Mouse (Mus musculus) hindbrain, postnatal 0 days (tissue): ENCODE data around the gene Tldc1. TPM values are rescaled to one million over a fixed set of nuclear protein-coding genes. Genes with fewer than 3 reads are reported as not detected.
A peak's percentile ranks its signal among the peaks of the same experiment; 100 is the strongest.

Experiments
- ATAC-seq: fragments of 200-750 bp; cut with Nextera tagmentation; 2 replicates; pipeline ENCODE4 v1.8.0; 2017; ENCODE audit warnings: mild to moderate bottlenecking, moderate TSS enrichment, moderate library complexity
- DNase-seq: peaks from one replicate; pipeline ENCODE4 v3.0.0-alpha.2; 2015; ENCODE audit warnings: low spot score
- H3K27ac ChIP-seq: fragments of 300-500 bp; sonication (generic); 2 replicates; pipeline ENCODE4 v1.5.1; 2014; ENCODE audit warnings: mild to moderate bottlenecking
- H3K27me3 ChIP-seq: fragments of 300-500 bp; sonication (generic); 2 replicates; pipeline ENCODE4 v1.6.1; 2014; ENCODE audit warnings: low read length, mixed read lengths; ENCODE audit not compliant: insufficient read depth
- H3K36me3 ChIP-seq: fragments of 300-500 bp; sonication (generic); 2 replicates; pipeline ENCODE4 v1.6.1; 2014; ENCODE audit warnings: low read length, mixed read lengths; ENCODE audit not compliant: insufficient read depth
- H3K4me1 ChIP-seq: fragments of 300-500 bp; sonication (generic); 2 replicates; pipeline ENCODE4 v1.6.1; 2014; ENCODE audit warnings: antibody characterized with exemption, low read length, mixed read lengths; ENCODE audit not compliant: insufficient read depth
- H3K4me2 ChIP-seq: fragments of 300-500 bp; sonication (generic); 2 replicates; pipeline ENCODE4 v1.6.1; 2014; ENCODE audit warnings: low read depth, mild to moderate bottlenecking, low read length, moderate library complexity, mixed read lengths
- H3K4me3 ChIP-seq: fragments of 300-500 bp; sonication (generic); 2 replicates; pipeline ENCODE4 v1.5.1; 2014; ENCODE audit warnings: low read length
- H3K9ac ChIP-seq: fragments of 300-500 bp; sonication (generic); replicated peaks from 2 replicates; pipeline ENCODE4 v1.6.1; 2014; ENCODE audit warnings: mild to moderate bottlenecking, low read length, moderate library complexity, mixed read lengths
- H3K9me3 ChIP-seq: fragments of 300-500 bp; sonication (generic); 2 replicates; pipeline ENCODE4 v1.6.1; 2016; ENCODE audit warnings: low read length, mixed read lengths
- CTCF ChIP-seq: IDR thresholded peaks from 2 replicates; pipeline ENCODE4 v1.5.1; 2016; ENCODE audit warnings: antibody characterized with exemption, control low read depth, low read depth
- WGBS: fragments of 180-500 bp; shearing (Covaris S2); extraction: QIAGEN DNeasy Blood & Tissue Kit; methylation state at CpG from one replicate; pipeline ENCODE4 v1.1.7; 2014; 5-methylcytosine and 5-hydroxymethylcytosine counted together
- polyA plus RNA-seq: library from polyadenylated mRNA; unstranded; fragments of >200 nt; fragmentation: Nextera tagmentation; extraction: Ambion mirVana; gene quantifications from 2 replicates; pipeline ENCODE4 v1.2.1, GENCODE M21; 2015
- total RNA-seq: library from RNA; depleted of rRNA; stranded (reverse); fragments of >200 nt; gene quantifications from 2 replicates; pipeline ENCODE4 v1.2.3, GENCODE M21; 2014

The Tldc1 gene
- total and polyA plus RNA-seq, 2 experiments from 2014 or later, result 8.4 to 21.2 TPM

DNA sequence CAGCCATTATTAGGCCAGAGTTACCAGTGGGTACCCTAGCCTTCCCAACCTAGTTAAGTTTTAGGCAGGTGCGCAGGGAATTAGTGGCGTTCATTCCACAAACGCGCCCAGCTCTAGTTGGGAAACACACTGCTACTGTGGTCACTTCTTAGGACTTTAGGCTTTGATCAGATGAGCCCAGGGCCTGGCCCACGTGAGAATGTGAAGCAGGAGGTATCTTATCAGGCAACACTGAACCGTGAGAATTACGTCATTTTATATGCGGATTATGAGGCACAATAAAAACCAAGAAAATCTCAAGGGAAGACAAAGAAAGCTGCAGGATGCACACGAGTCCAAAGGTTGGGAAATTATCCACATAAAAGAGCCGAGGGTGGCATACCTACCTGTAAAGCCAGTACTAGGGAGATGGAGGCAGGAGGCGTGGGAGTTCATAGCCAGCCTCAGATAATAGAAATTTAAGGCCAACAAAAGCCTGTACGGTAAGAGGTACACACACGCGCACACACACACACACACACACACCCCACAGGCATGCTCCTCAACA lies 32.8 kb upstream of the Tldc1 start:
- peaks cover 5% of the 10 kb centered on the region for H3K36me3 ChIP-seq
- H3K4me2 ChIP-seq, result no peak overlapping the region
- H3K27ac ChIP-seq, result no peak overlapping the region
- 75% methylated on average over 14 of the region's 14 CpGs for WGBS
- H3K9ac ChIP-seq, result no peak overlapping the region
- no peaks in the 10 kb centered on the region for H3K9me3 ChIP-seq
- no peak for TF ChIP-seq CTCF
- H3K27me3 ChIP-seq, result no peaks in the 10 kb centered on the region
- peaks cover 20% of the 10 kb centered on the region for H3K4me1 ChIP-seq
- ATAC-seq, result no peak
- no peak for DNase-seq
- H3K4me3 ChIP-seq, result no peak overlapping the region

DNA sequence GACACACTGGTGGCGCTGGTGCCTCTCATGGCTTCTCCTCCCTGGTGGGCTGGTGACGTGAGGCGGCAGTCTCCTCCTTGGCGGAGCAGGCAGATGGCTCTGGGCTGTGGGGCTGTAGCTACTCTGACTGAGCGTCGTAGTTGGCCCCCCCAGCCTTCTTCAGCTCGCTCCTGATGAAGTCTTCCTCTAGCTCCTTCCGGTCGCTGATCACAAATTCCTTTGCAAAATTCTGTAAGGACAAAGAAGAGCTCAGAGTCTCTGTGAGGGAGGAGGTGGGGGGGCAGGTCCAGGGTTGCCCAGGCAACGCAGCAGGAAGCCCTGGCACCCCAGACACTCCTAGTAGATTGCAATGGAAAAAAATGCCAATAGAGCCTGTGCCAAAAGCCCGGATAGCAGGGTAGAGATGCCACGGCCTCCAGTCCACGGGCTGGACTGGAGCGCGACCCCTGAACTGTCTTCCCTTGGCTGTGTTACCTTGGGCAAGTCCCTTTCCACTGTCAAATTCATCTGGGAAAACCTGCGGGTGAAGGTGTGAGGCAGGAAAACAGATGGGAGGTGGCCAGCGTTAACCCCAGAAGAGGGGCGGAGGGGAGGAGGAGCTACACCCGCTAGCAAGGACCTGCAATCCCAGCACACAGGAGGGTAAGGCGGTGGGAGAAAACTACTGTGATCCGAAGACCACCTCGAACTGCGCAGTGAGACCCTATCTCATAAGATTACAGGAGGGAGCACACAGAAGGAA lies 32.1 kb upstream of the Tldc1 start:
- DNase-seq (peak; percentile 68), ATAC-seq (peak; percentile 53; the same call in 1 of the 2 replicates)
- H3K4me1 ChIP-seq, result peaks cover 20% of the 10 kb centered on the region
- no peaks in the 10 kb centered on the region for H3K9me3 ChIP-seq
- H3K36me3 ChIP-seq, result peaks cover 5% of the 10 kb centered on the region
- TF ChIP-seq CTCF, result no peak
- 41% methylated on average over 23 of the region's 23 CpGs for WGBS
- peak overlapping the region; percentile 54 for H3K27ac ChIP-seq
- H3K4me3 ChIP-seq, result no peak overlapping the region
- no peak overlapping the region for H3K4me2 ChIP-seq
- no peaks in the 10 kb centered on the region for H3K27me3 ChIP-seq
- no peak overlapping the region for H3K9ac ChIP-seq

DNA sequence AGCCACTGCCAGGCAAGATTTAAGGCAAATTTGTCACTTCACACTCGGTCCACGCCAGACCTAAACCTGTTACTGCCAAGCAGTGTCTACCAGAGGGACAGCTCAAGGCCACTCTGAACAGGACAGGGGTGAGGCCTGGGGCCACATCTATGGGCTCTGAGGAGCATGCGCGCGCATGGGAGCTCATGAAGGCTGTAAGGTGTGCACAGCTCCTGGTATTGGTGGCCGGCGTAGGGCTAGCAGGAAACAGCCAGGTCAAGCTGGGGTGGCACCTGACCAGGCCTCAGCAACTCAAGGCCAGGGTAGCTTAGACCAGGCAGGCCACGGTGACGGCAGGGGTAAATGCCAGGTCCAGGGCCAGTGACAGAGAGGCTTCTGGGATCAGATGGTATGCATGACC lies 31.4 kb upstream of the Tldc1 start:
- WGBS, result 86% methylated on average over 9 of the region's 9 CpGs
- no peak overlapping the region for H3K9ac ChIP-seq
- peaks cover 5% of the 10 kb centered on the region for H3K36me3 ChIP-seq
- TF ChIP-seq CTCF, result no peak
- DNase-seq (no peak), ATAC-seq (0 out of 2 replicates have a peak, but pooled peaks have one; percentile 1)
- H3K4me2 ChIP-seq, result no peak overlapping the region
- no peak overlapping the region for H3K4me3 ChIP-seq
- no peaks in the 10 kb centered on the region for H3K9me3 ChIP-seq
- peaks cover 20% of the 10 kb centered on the region for H3K4me1 ChIP-seq
- H3K27ac ChIP-seq, result peak overlapping the region; percentile 54; the same call in 1 of the 2 replicates
- no peaks in the 10 kb centered on the region for H3K27me3 ChIP-seq

DNA sequence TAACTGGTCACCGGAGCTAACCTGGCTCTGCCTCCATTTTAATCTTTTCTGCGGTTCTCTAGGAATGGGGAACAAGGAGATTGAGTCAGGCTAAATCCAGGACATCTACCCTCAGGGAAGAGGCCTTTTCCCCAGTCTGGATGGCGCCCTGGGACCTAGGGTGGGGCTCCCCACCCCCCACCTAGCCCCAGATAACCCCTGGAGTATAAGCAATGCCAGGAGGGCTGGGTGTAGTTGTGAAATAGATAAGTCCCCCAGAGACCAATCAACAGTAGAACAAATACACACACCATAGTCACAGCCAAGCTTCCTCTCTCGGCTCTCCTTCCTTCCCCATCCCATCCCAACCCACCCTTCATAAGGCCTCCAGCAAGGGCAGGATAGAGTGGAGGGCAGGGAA lies 29.5 kb upstream of the Tldc1 start:
- Histone ChIP-seq H3K9ac (no peak overlapping the region), H3K9me3 (no peaks in the 10 kb centered on the region), H3K27me3 (no peaks in the 10 kb centered on the region), H3K36me3 (peaks cover 5% of the 10 kb centered on the region), H3K27ac (no peak overlapping the region), H3K4me3 (no peak overlapping the region), H3K4me2 (no peak overlapping the region), H3K4me1 (peaks cover 17% of the 10 kb centered on the region)
- no peak for TF ChIP-seq CTCF
- DNase-seq (no peak), ATAC-seq (no peak)
- WGBS, result 91% methylated on average over 4 of the region's 4 CpGs

DNA sequence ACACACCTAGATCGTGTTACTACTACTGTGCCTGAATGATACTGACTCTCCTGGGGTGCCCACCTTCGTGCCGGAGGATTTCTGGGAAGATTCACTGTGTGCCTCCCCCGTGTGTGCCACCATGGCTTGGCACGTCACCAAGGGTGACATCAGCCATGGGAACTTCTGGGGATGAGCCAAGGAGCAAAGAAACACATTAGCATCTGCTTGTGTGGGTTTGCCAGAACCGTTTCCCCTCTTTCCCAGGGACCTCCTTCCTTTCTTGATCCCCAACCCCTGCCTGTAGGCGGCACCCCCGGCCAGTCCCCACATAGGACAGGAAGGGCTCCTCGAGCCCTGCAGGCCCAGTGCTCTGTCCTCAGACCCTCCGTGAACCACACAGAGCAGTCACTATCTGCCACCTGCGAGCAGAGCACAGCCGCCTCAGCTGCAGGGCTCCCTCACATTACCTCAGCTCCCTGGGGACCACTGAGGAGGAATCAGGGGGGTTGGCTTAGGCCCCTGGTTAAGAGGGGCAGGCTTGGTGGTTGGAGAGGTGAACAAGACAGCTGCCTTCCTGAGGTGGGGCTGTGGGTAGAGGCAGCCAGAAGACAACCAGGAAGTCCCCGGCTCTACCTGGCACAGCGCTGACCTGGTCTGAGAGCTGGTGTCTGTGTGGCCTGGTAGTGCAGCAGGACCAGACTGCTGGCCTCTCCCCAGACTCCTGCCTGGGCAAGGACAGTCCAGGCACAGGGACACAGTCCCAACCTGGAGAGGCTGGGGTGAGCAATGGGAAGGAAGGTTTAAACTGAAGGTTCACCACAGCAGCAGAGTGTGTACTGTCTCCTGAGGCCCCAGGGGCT lies 28.4 kb upstream of the Tldc1 start:
- Histone ChIP-seq H3K9me3 (no peaks in the 10 kb centered on the region), H3K36me3 (peaks cover 5% of the 10 kb centered on the region), H3K27me3 (no peaks in the 10 kb centered on the region), H3K4me2 (no peak overlapping the region), H3K27ac (peak overlapping the region; percentile 51), H3K4me3 (no peak overlapping the region), H3K4me1 (peaks cover 17% of the 10 kb centered on the region), H3K9ac (no peak overlapping the region)
- WGBS, result 46% methylated on average over 14 of the region's 14 CpGs
- peak; percentile 42 for TF ChIP-seq CTCF
- ATAC-seq, result peak; percentile 60
- peak; percentile 84 for DNase-seq

DNA sequence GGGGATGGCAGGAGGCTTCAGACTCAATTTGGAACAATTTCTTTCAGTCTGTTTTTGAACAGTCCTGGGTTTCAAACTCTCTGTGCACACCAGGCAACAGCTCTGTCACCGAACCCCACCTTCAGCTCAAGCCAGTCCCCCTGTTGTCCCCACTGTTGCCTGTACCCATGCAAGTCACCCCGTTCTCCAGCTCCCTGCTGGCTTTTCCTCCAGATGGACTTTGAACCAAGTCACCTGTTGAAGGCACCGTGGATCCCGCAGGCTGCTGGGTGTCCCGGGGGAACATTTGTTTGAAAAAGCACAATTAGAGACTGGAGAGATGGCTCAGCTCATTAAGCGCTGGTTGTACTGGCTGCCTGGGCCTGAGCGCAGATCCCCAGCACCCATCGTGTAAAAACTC lies 27.1 kb upstream of the Tldc1 start:
- WGBS, result 59% methylated on average over 8 of the region's 8 CpGs
- no peak for ATAC-seq
- H3K9ac ChIP-seq, result no peak overlapping the region
- no peaks in the 10 kb centered on the region for H3K27me3 ChIP-seq
- H3K4me3 ChIP-seq, result no peak overlapping the region
- TF ChIP-seq CTCF, result no peak
- peaks cover 12% of the 10 kb centered on the region for H3K4me1 ChIP-seq
- no peak overlapping the region for H3K4me2 ChIP-seq
- H3K27ac ChIP-seq, result no peak overlapping the region
- H3K9me3 ChIP-seq, result no peaks in the 10 kb centered on the region
- DNase-seq, result no peak
- peaks cover 5% of the 10 kb centered on the region for H3K36me3 ChIP-seq
